In the genomic region with DNA sequence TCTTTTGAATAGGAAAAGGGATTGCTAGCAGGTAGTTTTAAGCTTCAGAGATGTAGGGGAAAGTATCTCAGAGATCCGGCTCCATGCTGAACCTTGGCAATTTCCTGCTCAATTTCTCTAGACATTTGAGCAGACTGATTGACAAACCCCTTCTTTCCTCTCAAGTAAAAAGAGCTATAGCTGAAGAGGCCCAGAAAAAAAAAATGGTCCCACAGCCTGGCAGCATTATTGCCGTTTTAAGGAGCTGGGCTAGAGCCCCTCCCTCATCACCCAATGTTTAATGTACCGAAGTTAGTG, we compare ENCODE assay signal across 7 mouse cellular contexts. TPM values are rescaled to one million over a fixed set of nuclear protein-coding genes. Genes with fewer than 3 reads are reported as not detected.
DNase-seq lines count a peak whose midpoint lies in the region; ATAC-seq lines count a peak whose summit lies in the region.

No protein-coding gene starts in this region.

- H3K27me3 ChIP-seq in lung, embryonic 16.5 days (ENCODE audit: control insufficient read depth, insufficient read depth, low read depth, low read length): no peaks in the 10 kb centered on the region
- no peaks in the 10 kb centered on the region for H3K27me3 ChIP-seq in forebrain, embryonic 14.5 days (replicated peaks; ENCODE audit: control insufficient read depth, insufficient read depth, low read length)
- H3K27me3 ChIP-seq in limb, embryonic 15.5 days: no peaks in the 10 kb centered on the region
- H3K27me3 ChIP-seq in stomach, embryonic 15.5 days (replicated peaks): no peaks in the 10 kb centered on the region

- no peak for ATAC-seq in lung, embryonic 16.5 days (ENCODE audit: low read depth)
- no peak for ATAC-seq in forebrain, embryonic 14.5 days
- ATAC-seq in limb, embryonic 15.5 days (ENCODE audit: insufficient number of reproducible peaks, low FRiP score, low TSS enrichment, low read depth): no peak
- ATAC-seq in stomach, embryonic 15.5 days (ENCODE audit: insufficient read depth, low FRiP score, low read depth): no peak

- H3K4me3 ChIP-seq in lung, embryonic 16.5 days (ENCODE audit: low read length): peak overlapping the region; percentile 30
- 0 out of 2 replicates have a peak overlapping the region, but pooled peaks have one; percentile 5 for H3K4me3 ChIP-seq in forebrain, embryonic 14.5 days (ENCODE audit: low read depth, low read length)
- peak overlapping the region; percentile 92 for H3K4me3 ChIP-seq in limb, embryonic 15.5 days
- H3K4me3 ChIP-seq in stomach, embryonic 15.5 days (replicated peaks): peak overlapping the region; percentile 92; the same call in 1 of the 2 replicates

- no peaks in the 10 kb centered on the region for H3K36me3 ChIP-seq in lung, embryonic 16.5 days (ENCODE audit: control insufficient read depth, insufficient read depth, low read length)
- H3K36me3 ChIP-seq in forebrain, embryonic 14.5 days (ENCODE audit: control insufficient read depth, insufficient read depth, low read length): no peaks in the 10 kb centered on the region
- H3K36me3 ChIP-seq in limb, embryonic 15.5 days: no peaks in the 10 kb centered on the region
- H3K36me3 ChIP-seq in stomach, embryonic 15.5 days: no peaks in the 10 kb centered on the region

- 0% methylated on average over 3 of the region's 3 CpGs for WGBS in lung, embryonic 16.5 days
- WGBS in forebrain, embryonic 14.5 days: 3% methylated on average over 3 of the region's 3 CpGs
- WGBS in limb, embryonic 15.5 days: 0% methylated on average over 3 of the region's 3 CpGs
- 1% methylated on average over 3 of the region's 3 CpGs for WGBS in stomach, embryonic 15.5 days

- peak overlapping the region; percentile 48; the same call in 1 of the 2 replicates for H3K9ac ChIP-seq in lung, embryonic 16.5 days (ENCODE audit: low read length)
- H3K9ac ChIP-seq in forebrain, embryonic 14.5 days (ENCODE audit: low read length): no peak overlapping the region; the same call in 1 of the 2 replicates
- no peak overlapping the region for H3K9ac ChIP-seq in limb, embryonic 15.5 days
- no peak overlapping the region for H3K9ac ChIP-seq in stomach, embryonic 15.5 days

- H3K27ac ChIP-seq in lung, embryonic 16.5 days (ENCODE audit: low read length): peak overlapping the region; percentile 91
- peak overlapping the region; percentile 59 for H3K27ac ChIP-seq in forebrain, embryonic 14.5 days (ENCODE audit: low read depth, low read length)
- peak overlapping the region; percentile 88 for H3K27ac ChIP-seq in limb, embryonic 15.5 days
- H3K27ac ChIP-seq in stomach, embryonic 15.5 days: peak overlapping the region; percentile 83

- peak overlapping the region; percentile 56 for H3K4me2 ChIP-seq in lung, embryonic 16.5 days (ENCODE audit: low read depth, low read length)
- peak overlapping the region; percentile 32 for H3K4me2 ChIP-seq in forebrain, embryonic 14.5 days (ENCODE audit: low read length)
- peak overlapping the region; percentile 94 for H3K4me2 ChIP-seq in limb, embryonic 15.5 days
- H3K4me2 ChIP-seq in stomach, embryonic 15.5 days: peak overlapping the region; percentile 49

- H3K9me3 ChIP-seq in lung, embryonic 16.5 days (ENCODE audit: control insufficient read depth, low read length): no peaks in the 10 kb centered on the region
- H3K9me3 ChIP-seq in forebrain, embryonic 14.5 days (replicated peaks; ENCODE audit: control insufficient read depth, low read length): no peaks in the 10 kb centered on the region
- H3K9me3 ChIP-seq in limb, embryonic 15.5 days: no peaks in the 10 kb centered on the region
- no peaks in the 10 kb centered on the region for H3K9me3 ChIP-seq in stomach, embryonic 15.5 days

- H3K4me1 ChIP-seq in lung, embryonic 16.5 days (replicated peaks; ENCODE audit: control insufficient read depth, insufficient read depth, low read length): peaks cover 4% of the 10 kb centered on the region
- peaks cover 4% of the 10 kb centered on the region for H3K4me1 ChIP-seq in forebrain, embryonic 14.5 days (ENCODE audit: control insufficient read depth, insufficient read depth, low read length)
- H3K4me1 ChIP-seq in limb, embryonic 15.5 days: peaks cover 19% of the 10 kb centered on the region
- peaks cover 2% of the 10 kb centered on the region; the same call in 1 of the 2 replicates for H3K4me1 ChIP-seq in stomach, embryonic 15.5 days

- no peak for DNase-seq in lung, postnatal 10 days
- no peak for DNase-seq in forebrain, embryonic 14.5 days (ENCODE audit: low spot score)
- no peak for DNase-seq in left cerebral cortex, adult 8-10 months (ENCODE audit: low spot score in 2 of 2)
- no peak for DNase-seq in urinary bladder, adult 2 months (ENCODE audit: low spot score)

RNA-seq across cellular contexts. Expression of gene Trim8, which starts 2.0 kb away (rescaled TPM):
- polyA plus RNA-seq in lung, embryonic 16.5 days (2015; fragmentation: Nextera tagmentation; extraction: Ambion mirVana): 22.4 and 24.9 TPM in 2 replicates
- 23.0 and 24.8 TPM in 2 replicates for polyA plus RNA-seq in forebrain, embryonic 14.5 days (2014; fragmentation: Nextera tagmentation; extraction: Ambion mirVana)
- 14.6 and 15.1 TPM in 2 replicates for polyA plus RNA-seq in limb, embryonic 15.5 days (2015; fragmentation: Nextera tagmentation; extraction: Ambion mirVana)
- polyA plus RNA-seq in stomach, embryonic 15.5 days (2015; fragmentation: Nextera tagmentation; extraction: Ambion mirVana): 20.4 and 20.9 TPM in 2 replicates
- total RNA-seq in left cerebral cortex, adult 8-10 months (2022): 100 to 1,000 TPM; 103 to 108 (median 104) TPM
- 17.2 and 25.2 TPM in 2 replicates for polyA plus RNA-seq in urinary bladder, adult 2 months (2012; rRNA removed)

Comparison
In these comparisons a context has a peak if more than half of its experiments do, and no peak if none do; other contexts are left out.
1. H3K4me2 ChIP-seq: peak in every context shown above with its lines; median percentile 94 in limb, embryonic 15.5 days; 56 in lung, embryonic 16.5 days; 49 in stomach, embryonic 15.5 days; 32 in forebrain, embryonic 14.5 days.
2. H3K4me3 ChIP-seq: peak in every context shown above with its lines; median percentile 92 in limb, embryonic 15.5 days; 92 in stomach, embryonic 15.5 days; 30 in lung, embryonic 16.5 days; 5 in forebrain, embryonic 14.5 days.